Mouse (Mus musculus) hindbrain, embryonic 14.5 days (tissue): ENCODE data around the gene Arfgef2. TPM values are rescaled to one million over a fixed set of nuclear protein-coding genes. Genes with fewer than 3 reads are reported as not detected.

ENCODE experiments used
- ATAC-seq: fragments of 200-750 bp; cut with Nextera tagmentation; 2 replicates; pipeline ENCODE4 v1.8.0; 2017; ENCODE audit warnings: moderate number of reproducible peaks, mild to moderate bottlenecking, moderate TSS enrichment, moderate library complexity; ENCODE audit not compliant: low FRiP score
- DNase-seq: peaks from one replicate; pipeline ENCODE4 v3.0.0-alpha.2; 2015; ENCODE audit warnings: low spot score
- H3K27ac ChIP-seq: fragments of 300-500 bp; sonication (generic); 2 replicates; pipeline ENCODE4 v1.5.1; 2014; ENCODE audit warnings: mild to moderate bottlenecking, moderate library complexity
- H3K27me3 ChIP-seq: fragments of 300-500 bp; sonication (generic); 2 replicates; pipeline ENCODE4 v1.6.1; 2014; ENCODE audit warnings: mild to moderate bottlenecking, low read length, mixed read lengths; ENCODE audit not compliant: control insufficient read depth, insufficient read depth
- H3K36me3 ChIP-seq: fragments of 300-500 bp; sonication (generic); replicated peaks from 2 replicates; pipeline ENCODE4 v1.6.1; 2014; ENCODE audit not compliant: control insufficient read depth, insufficient read depth
- H3K4me1 ChIP-seq: fragments of 300-500 bp; sonication (generic); replicated peaks from 2 replicates; pipeline ENCODE4 v1.6.1; 2014; ENCODE audit warnings: antibody characterized with exemption, low read length, mixed read lengths; ENCODE audit not compliant: control insufficient read depth, insufficient read depth
- H3K4me2 ChIP-seq: fragments of 300-500 bp; sonication (generic); replicated peaks from 2 replicates; pipeline ENCODE4 v1.6.1; 2014; ENCODE audit warnings: mild to moderate bottlenecking, moderate library complexity
- H3K4me3 ChIP-seq: fragments of 300-500 bp; sonication (generic); replicated peaks from 2 replicates; pipeline ENCODE4 v1.5.1; 2014; ENCODE audit warnings: mild to moderate bottlenecking, low read length
- H3K9ac ChIP-seq: fragments of 300-500 bp; sonication (generic); 2 replicates; pipeline ENCODE4 v1.6.1; 2014
- H3K9me3 ChIP-seq: fragments of 300-500 bp; sonication (generic); 2 replicates; pipeline ENCODE4 v1.6.1; 2016; ENCODE audit warnings: low read length; ENCODE audit not compliant: control insufficient read depth
- WGBS: fragments of 180-500 bp; shearing (Covaris S2); extraction: QIAGEN DNeasy Blood & Tissue Kit; methylation state at CpG from one replicate; pipeline ENCODE4 v1.1.7; 2014; 5-methylcytosine and 5-hydroxymethylcytosine counted together
- polyA plus RNA-seq: library from polyadenylated mRNA; unstranded; fragments of >200 nt; fragmentation: Nextera tagmentation; extraction: Ambion mirVana; gene quantifications from 2 replicates; pipeline ENCODE4 v1.2.1, GENCODE M21; 2014

The Arfgef2 gene
- polyA plus RNA-seq, 1 experiment from 2014 or later: 7.9 TPM

DNA sequence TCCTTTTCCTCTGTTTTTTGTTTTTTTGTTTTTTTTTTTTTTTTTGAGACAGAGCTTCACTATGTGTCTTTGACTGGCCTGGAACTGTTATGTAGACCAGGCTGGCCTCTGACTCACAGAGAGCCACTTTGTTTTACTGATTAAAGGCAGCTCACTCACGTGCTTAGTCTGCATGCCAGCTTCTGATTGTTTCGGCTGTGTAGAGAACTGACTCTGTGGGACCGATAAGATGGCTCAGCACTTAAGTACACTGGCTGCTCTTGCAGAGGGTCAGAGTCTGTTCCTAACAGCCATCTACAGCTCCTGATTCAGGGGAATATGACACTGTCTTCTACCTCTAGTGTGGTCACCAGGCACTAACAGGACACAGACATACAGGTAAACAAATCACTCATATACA, 57.1 kb downstream of the Arfgef2 start:
- H3K4me2 ChIP-seq: no peak overlapping the region
- H3K27ac ChIP-seq: no peak overlapping the region
- no peak overlapping the region for H3K4me3 ChIP-seq
- H3K9ac ChIP-seq: no peak overlapping the region
- H3K9me3 ChIP-seq: no peaks in the 10 kb centered on the region
- DNase-seq: no peak
- 66% methylated on average over 3 of the region's 3 CpGs for WGBS
- H3K27me3 ChIP-seq: no peaks in the 10 kb centered on the region
- no peaks in the 10 kb centered on the region for H3K4me1 ChIP-seq
- ATAC-seq: no peak
- H3K36me3 ChIP-seq: peaks cover 82% of the 10 kb centered on the region

DNA sequence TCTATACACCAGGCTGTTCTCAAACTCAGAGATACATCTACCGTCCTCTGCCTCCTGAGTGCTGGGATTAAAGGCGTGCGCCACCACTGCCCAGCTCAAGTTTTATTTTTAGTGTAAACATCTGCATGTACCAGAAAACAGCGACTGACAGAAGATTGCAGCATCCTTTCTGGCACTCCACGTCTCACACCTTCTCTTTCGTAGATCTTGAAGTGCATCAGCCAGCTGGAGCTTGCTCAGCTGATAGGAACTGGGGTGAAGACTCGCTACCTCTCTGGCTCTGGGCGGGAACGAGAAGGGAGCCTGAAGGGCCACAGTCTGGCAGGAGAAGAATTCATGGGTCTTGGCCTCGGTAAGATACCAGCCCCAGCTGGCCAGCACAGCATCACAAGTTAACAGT, 60.1 kb downstream of the Arfgef2 start:
- Histone ChIP-seq H3K36me3 (peaks cover 90% of the 10 kb centered on the region), H3K4me3 (no peak overlapping the region), H3K4me2 (no peak overlapping the region), H3K27ac (no peak overlapping the region), H3K9me3 (no peaks in the 10 kb centered on the region), H3K9ac (no peak overlapping the region), H3K4me1 (no peaks in the 10 kb centered on the region), H3K27me3 (no peaks in the 10 kb centered on the region)
- DNase-seq: no peak
- 87% methylated on average over 10 of the region's 10 CpGs for whole genome bisulfite sequencing
- no peak for ATAC-seq

DNA sequence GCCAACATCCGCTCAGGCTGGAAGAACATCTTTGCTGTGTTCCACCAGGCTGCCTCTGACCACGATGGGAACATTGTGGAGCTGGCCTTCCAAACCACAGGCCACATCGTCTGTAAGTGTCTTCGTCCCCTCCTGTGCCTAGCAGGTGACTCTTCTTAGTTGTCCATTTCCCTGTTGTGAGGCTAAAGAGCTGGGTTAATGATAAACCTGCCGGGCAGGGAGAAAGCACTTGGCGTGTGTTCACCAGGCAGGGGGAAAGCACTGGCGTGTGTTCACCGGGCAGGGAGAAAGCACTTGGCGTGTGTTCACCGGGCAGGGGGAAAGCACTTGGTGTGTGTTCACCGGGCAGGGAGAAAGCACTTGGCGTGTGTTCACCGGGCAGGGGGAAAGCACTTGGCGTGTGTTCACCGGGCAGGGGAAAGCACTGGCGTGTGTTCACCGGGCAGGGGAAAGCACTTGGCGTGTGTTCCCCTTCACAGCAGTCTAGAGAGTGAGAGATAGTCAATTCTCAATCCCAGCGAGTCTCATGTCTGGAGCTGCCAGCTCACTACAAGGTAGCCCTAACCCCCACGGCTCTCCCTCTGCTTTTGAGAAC, 65.0 kb downstream of the Arfgef2 start:
- 76% methylated on average over 20 of the region's 20 CpGs for WGBS
- Histone ChIP-seq H3K9ac (no peak overlapping the region), H3K36me3 (peaks cover 90% of the 10 kb centered on the region), H3K27me3 (no peaks in the 10 kb centered on the region), H3K9me3 (no peaks in the 10 kb centered on the region), H3K27ac (no peak overlapping the region), H3K4me1 (no peaks in the 10 kb centered on the region), H3K4me3 (no peak overlapping the region), H3K4me2 (no peak overlapping the region)
- ATAC-seq (no peak), DNase-seq (no peak)

DNA sequence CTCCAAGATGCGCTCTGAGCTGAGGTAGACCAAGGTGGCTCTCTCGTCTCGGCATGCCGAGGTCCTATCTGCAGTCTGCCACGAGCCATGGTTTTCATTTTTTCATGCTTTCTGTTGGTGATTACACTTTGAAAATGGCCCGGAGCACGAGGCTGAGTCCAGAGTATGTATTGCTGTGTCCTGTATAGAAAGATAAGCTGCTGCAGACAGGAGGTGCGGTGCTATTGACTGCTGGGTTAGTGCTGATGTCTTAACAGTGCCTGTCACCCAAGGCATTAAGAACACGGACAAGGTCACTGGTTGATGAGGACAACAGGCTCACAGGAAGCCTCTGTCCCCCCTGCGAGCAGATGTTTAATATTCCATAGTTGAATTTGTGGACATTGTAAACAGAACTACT, 65.5 kb downstream of the Arfgef2 start:
- peaks cover 89% of the 10 kb centered on the region for H3K36me3 ChIP-seq
- H3K9me3 ChIP-seq: no peaks in the 10 kb centered on the region
- 92% methylated on average over 10 of the region's 10 CpGs for WGBS

DNA sequence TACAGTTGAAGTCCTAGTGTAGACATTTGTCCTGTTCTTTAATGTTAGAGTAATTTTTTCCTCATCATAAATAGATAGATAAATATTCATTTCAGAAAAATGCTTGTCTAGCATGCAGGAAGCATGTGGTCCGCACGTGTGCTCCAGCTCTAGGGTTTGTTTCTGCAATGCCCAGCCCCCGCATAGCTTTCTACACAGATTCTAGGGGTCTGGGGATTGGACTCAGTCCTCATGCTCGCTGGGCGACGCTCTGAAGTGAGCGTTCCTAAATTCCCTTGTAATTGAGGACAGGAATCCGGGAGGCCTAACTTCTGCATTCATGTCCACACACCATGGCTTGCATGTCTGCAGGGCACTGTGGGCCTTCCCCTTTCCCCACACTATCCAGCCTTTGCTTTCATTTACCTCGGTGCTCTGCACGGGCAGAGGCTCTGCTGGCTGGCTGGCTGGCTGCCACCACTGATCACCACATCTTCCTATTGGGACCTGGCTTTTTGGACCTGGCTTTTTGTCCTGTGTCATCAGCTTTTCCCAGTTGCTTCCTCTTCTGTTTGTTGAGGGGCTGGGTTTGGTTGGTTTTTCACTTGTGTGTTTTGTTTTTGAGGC, 69.4 kb downstream of the Arfgef2 start:
- Histone ChIP-seq H3K4me1 (no peaks in the 10 kb centered on the region), H3K4me2 (no peak overlapping the region), H3K9ac (no peak overlapping the region), H3K27ac (no peak overlapping the region), H3K27me3 (no peaks in the 10 kb centered on the region), H3K4me3 (no peak overlapping the region), H3K36me3 (peaks cover 72% of the 10 kb centered on the region), H3K9me3 (no peaks in the 10 kb centered on the region)
- WGBS: 81% methylated on average over 10 of the region's 10 CpGs
- no peak for DNase-seq
- ATAC-seq: no peak

More for the DNA sequence above, 65.5 kb downstream of the Arfgef2 start:
- no peak overlapping the region for H3K4me2 ChIP-seq
- no peak for ATAC-seq
- H3K4me3 ChIP-seq: no peak overlapping the region
- H3K4me1 ChIP-seq: no peaks in the 10 kb centered on the region
- no peak overlapping the region for H3K9ac ChIP-seq
- H3K27ac ChIP-seq: no peak overlapping the region
- no peak for DNase-seq
- H3K27me3 ChIP-seq: no peaks in the 10 kb centered on the region

DNA sequence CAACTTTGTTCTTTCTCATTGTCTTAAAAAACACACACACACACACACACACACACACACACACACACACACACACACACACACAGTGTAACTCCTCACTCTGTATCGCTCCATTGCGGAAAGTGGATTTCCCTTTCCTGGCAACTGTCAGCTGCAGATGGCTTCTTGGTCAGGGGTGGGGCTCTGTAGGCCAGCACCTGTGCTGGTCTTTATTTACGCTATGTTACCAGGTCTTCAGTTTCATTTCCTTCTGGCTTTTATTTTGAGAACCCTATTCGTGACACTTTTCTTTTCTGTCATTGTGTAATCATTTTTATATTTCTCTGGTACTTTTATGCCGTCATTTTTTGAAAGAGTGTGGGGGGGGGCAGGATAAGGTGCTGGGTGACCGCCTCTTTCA, 70.2 kb downstream of the Arfgef2 start:
- no peak for DNase-seq
- Histone ChIP-seq H3K9me3 (no peaks in the 10 kb centered on the region), H3K4me2 (no peak overlapping the region), H3K4me3 (no peak overlapping the region), H3K36me3 (peaks cover 64% of the 10 kb centered on the region), H3K9ac (no peak overlapping the region), H3K4me1 (no peaks in the 10 kb centered on the region), H3K27me3 (no peaks in the 10 kb centered on the region), H3K27ac (no peak overlapping the region)
- ATAC-seq: no peak
- 92% methylated on average over 6 of the region's 6 CpGs for WGBS

DNA sequence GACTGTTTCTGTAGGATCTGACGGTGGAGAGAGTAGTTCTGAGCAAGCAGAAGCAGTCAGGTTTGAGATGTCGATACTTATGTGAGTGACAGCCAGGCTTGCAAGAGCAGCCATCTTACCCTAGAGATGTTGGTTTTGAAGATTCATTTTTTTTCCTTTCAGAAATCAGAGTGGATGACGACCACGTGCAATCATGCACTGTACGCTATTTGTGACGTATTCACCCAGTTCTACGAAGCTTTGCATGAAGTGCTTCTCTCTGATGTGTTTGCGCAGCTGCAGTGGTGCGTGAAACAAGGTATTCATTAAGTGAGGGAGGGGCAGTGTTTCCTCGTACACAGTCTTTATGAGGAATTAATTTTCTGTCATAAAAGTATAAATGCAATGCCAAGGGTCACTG, 70.9 kb downstream of the Arfgef2 start:
- Histone ChIP-seq H3K4me2 (no peak overlapping the region), H3K36me3 (peaks cover 60% of the 10 kb centered on the region), H3K4me3 (no peak overlapping the region), H3K4me1 (no peaks in the 10 kb centered on the region), H3K27me3 (no peaks in the 10 kb centered on the region), H3K9ac (no peak overlapping the region), H3K9me3 (no peaks in the 10 kb centered on the region), H3K27ac (no peak overlapping the region)
- ATAC-seq (no peak), DNase-seq (no peak)
- WGBS: 88% methylated on average over 10 of the region's 10 CpGs

DNA sequence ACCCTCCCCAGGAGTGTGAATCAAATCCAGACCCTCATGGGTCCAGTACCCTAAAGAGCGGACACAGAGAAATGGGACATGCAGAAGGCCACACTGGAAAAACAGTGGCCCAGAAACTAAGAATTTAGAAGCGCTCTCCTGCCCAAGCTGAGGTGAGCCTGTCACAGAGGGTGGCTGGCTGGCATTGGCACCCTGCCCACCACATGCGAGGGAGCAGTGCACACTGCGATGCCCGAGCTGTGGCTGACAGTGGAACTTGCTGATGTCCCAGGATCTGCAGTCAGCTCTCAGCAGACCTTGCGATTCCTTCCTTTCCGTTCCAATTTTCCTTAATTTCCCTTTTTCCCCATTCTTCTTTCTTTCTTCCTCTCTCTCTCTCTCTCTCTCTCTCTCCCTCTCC, 79.7 kb downstream of the Arfgef2 start:
- DNase-seq: peak; percentile 31

DNA sequence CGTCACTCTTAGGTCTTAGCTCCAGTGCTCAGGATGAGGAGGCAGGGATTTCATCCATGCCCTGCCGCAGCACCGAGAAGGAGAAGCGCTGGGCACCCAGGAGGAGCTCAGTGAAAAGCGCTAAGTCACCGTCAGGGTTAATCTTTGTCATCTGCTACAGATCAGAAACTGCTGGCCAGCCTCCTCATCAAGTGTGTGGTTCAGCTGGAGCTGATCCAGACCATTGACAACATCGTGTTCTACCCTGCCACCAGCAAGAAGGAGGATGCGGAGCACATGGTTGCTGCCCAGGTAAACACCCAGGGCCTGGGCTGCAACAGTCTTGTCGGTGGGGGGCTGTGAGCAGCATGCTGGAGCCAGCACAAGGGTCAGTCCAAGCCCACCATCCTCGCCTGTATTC, 80.2 kb downstream of the Arfgef2 start:
- H3K4me1 ChIP-seq: no peaks in the 10 kb centered on the region
- ATAC-seq: no peak
- DNase-seq: no peak
- no peak overlapping the region for H3K4me2 ChIP-seq
- H3K27me3 ChIP-seq: no peaks in the 10 kb centered on the region
- no peak overlapping the region for H3K27ac ChIP-seq
- WGBS: 80% methylated on average over 10 of the region's 10 CpGs
- no peak overlapping the region for H3K9ac ChIP-seq
- no peaks in the 10 kb centered on the region for H3K9me3 ChIP-seq
- H3K4me3 ChIP-seq: no peak overlapping the region
- H3K36me3 ChIP-seq: peaks cover 35% of the 10 kb centered on the region; the same call in 1 of the 2 replicates

More for the DNA sequence above, 79.7 kb downstream of the Arfgef2 start:
- no peak overlapping the region for H3K27ac ChIP-seq
- no peaks in the 10 kb centered on the region for H3K27me3 ChIP-seq
- H3K4me3 ChIP-seq: no peak overlapping the region
- no peak overlapping the region for H3K4me2 ChIP-seq
- no peaks in the 10 kb centered on the region for H3K4me1 ChIP-seq
- H3K9me3 ChIP-seq: no peaks in the 10 kb centered on the region
- no peak for ATAC-seq
- H3K9ac ChIP-seq: no peak overlapping the region
- peaks cover 31% of the 10 kb centered on the region; the same call in 1 of the 2 replicates for H3K36me3 ChIP-seq
- WGBS: 83% methylated on average over 7 of the region's 7 CpGs
